Mouse (Mus musculus): ENCODE results near the gene Artn.

Artn gene

GRCm38 (mm10) chr4:117889471-117889870 lies 40.1 kb downstream of the Artn start:
- no peak for DNase-seq (ENCODE audit: low read depth)

- DNase-seq (ENCODE audit: low read depth) = no peak
Measured at GRCm38 (mm10) chr4:117887920-117888319, 41.6 kb downstream of the Artn start.

GRCm38 (mm10) chr4:117887133-117887532 lies 42.4 kb downstream of the Artn start, which contains the start of gene Atp6v0b:
TSS of gene Atp6v0b (minus strand) at chr4:117887333.
- peak; percentile 81 for DNase-seq (ENCODE audit: low read depth)

GRCm38 (mm10) chr4:117886644-117887043 lies 42.9 kb downstream of the Artn start:
- DNase-seq (ENCODE audit: low read depth) = no peak

GRCm38 (mm10) chr4:117885994-117886393 lies 43.6 kb downstream of the Artn start:
- no peak for DNase-seq (ENCODE audit: low read depth)

- no peak for DNase-seq (ENCODE audit: low read depth)
Measured at GRCm38 (mm10) chr4:117885093-117885492, 44.5 kb downstream of the Artn start.

- DNase-seq (ENCODE audit: low read depth) = no peak
Measured at GRCm38 (mm10) chr4:117884146-117884545, 45.4 kb downstream of the Artn start.

GRCm38 (mm10) chr4:117882701-117883691 lies 46.6 kb downstream of the Artn start, which contains the start of gene B4galt2:
TSS of gene B4galt2 (minus strand) at chr4:117883487.
- DNase-seq (ENCODE audit: low read depth) = no peak

GRCm38 (mm10) chr4:117878703-117879102 lies 50.9 kb downstream of the Artn start:
- no peak for DNase-seq (ENCODE audit: low read depth)

- DNase-seq (ENCODE audit: low read depth) = no peak
Measured at GRCm38 (mm10) chr4:117878301-117878700, 51.3 kb downstream of the Artn start.
